Mouse (Mus musculus) stomach, postnatal 0 days (tissue): ENCODE measurements around the gene Cela3b.

Experiments
- CTCF ChIP-seq: IDR thresholded peaks from 2 replicates; pipeline ENCODE4 v1.5.1; 2016; ENCODE audit warnings: antibody characterized with exemption, low read depth, mild to moderate bottlenecking, moderate library complexity
- EP300 ChIP-seq: optimal IDR thresholded peaks from 2 replicates; pipeline ENCODE3; 2016; ENCODE audit warnings: antibody characterized with exemption

GRCm38 (mm10) chr4:137396641-137397525, 33.5 kb downstream of the Cela3b start:
- TF ChIP-seq CTCF (no peak), EP300 (no peak)
